Mouse (Mus musculus) megakaryocyte, embryonic 14.5 days (primary cell): ENCODE results near the gene Zfp593.

Experiments
- FLI1 ChIP-seq: IDR thresholded peaks from 2 replicates; pipeline ENCODE4 v1.6.1; 2012; ENCODE audit warnings: low read length, inconsistent platforms, mixed read lengths
- GATA1 ChIP-seq: IDR thresholded peaks from 3 replicates; pipeline ENCODE4 v1.6.1; 2012; ENCODE audit warnings: mixed read lengths, low read length, inconsistent platforms, borderline replicate concordance

DNA sequence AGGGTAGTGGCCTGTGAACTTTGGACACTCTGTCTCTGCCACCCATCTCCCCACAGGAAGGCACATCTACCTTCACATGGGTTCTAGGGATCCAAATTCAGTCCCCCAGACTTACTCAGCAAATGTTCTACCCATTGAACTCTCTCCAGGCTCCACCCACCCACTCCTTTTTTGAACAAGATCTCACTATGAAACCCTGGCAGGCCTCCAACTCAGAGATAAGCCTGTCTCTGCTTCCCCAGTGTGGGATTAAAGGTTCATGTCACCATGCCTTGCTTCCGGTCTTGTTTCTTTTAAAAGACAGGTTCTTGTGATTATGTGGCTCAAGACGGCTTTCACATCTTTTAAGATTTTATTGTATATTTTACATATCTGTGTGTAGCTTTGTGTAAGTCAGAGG is 39.5 kb upstream of the Zfp593 start:
- no peak for TF ChIP-seq GATA1
- no peak for TF ChIP-seq FLI1
